Mouse (Mus musculus) ovary, postnatal 36 days (tissue): ENCODE results near the gene Cobll1.

Source experiments
- DNase-seq: peaks from one replicate; pipeline ENCODE4 v3.0.0; 2022; ENCODE audit warnings: low spot score, mixed read lengths

Cobll1 gene

DNA sequence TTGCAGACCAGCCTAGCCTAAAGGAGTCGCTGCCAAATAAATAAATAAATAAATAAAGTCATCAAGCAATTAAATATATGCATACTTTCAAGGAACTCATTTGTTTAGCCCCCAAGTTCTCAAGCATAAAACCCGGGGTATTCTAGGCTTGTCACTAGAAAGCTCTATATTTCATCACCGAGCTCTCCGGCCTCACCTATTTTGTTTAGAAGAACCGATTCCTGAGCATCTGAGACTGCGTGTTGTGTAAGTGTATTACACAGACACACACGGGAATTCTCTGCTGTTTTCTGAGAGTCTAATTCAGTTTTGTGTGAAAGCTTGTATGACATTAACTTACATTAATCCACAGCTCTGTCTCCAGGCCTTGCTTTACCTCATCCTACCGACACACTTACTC lies 2.6 kb downstream of the Cobll1 start:
- DNase-seq: no peak

DNA sequence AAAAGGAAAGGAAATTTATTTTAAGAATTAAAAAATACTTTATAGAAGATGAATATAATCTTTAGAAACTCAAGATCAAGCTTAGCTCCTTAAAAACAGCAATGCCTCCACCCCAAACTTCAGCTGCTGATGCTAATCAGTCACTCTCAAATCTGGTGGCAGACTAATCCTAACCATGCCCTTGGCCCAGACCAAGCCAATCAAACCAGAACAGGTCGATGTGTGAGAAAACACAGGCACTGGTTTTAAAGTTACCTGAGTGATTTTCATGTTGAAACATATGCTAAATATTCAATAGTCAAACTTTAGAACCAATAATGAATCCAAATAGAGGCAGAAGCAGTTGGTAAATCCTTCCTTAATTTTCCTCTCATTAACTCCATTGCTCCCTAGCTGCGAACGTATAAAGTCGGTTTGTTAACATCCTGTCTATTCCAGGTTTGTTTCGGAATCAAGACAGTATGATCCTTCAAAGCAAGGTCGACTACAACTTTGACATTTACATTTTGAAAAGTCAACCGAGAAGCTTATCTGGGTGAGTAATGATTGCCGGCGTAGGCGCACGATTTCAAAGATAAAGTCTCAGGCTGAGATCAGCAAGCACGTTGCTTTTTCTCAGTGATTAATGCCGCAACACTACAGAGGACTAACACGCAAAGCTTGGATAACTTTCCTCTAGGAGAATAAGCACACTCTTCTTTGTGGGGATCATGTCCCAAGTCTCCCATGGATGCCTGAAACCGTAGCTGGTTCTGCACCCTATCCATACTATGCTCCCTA lies 6.3 kb downstream of the Cobll1 start:
- DNase-seq: no peak

DNA sequence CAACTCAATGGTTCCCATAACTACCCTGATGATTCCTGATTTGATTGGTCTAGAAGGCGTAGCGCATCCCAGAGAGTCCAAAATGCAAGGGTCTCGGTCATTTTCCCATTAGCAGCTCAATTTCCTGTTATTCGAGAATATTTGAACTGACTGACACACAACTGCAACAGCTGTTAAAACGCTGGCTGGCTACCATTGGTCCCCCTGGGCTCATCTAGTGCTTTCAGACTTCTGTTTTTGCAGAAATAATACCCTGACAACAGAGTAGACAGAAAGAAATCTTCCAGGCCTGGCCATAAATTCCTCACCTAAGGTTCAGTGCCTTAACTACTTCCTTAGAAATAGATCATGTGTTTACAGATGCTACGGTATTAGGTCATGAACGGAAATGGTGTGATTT lies 10.8 kb downstream of the Cobll1 start:
- DNase-seq: no peak

DNA sequence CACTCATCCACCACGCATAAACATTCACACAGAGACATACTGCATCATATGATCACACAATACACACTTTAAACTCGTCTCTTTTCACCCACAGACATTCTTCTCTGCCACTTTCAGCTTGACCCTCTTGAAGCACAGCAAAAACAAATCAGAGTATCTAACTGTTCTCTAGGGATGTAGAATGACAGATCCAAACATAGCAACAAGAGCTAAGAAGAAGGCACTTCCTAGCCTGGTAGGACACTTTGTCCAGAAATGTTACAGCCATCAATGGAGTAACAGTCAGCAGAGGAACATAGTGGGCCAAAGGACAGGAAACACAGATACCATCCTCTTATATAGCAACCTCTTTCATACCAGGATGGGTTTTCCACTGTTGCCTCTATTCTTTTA lies 11.3 kb downstream of the Cobll1 start:
- DNase-seq: no peak

DNA sequence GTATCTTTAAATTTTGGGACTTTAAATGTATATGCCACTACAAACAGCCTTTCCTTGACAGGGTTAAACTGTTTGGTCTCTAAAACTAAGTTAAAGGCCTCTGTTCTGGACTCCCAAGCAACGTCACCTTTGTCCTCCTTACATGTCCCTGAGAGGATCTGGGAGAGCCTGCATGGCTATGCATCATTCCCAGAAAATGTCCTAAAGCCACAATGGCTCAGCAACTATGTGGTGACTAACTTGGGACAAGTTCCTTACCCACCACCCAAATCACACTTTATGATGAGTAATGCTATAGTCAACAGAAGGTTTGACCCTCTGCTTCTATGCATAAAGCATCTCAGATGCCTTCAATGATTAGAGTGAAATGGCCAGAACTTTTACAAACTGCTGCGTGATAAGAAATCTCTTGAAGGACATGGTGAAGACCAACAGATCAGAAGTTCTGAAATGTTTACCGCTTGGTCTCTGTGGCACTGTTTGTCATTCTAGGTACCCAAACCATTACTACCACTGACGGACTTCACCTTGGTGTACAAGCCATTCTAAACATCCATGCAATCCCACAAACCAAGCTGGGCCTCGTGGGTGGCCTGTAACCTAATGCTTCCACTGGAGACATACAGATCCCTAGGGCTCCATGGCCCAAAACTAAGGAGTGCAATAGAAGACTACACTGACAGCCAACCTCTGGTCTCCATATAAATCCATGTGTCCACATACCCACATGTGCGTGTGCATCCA lies 11.9 kb downstream of the Cobll1 start:
- DNase-seq: no peak

DNA sequence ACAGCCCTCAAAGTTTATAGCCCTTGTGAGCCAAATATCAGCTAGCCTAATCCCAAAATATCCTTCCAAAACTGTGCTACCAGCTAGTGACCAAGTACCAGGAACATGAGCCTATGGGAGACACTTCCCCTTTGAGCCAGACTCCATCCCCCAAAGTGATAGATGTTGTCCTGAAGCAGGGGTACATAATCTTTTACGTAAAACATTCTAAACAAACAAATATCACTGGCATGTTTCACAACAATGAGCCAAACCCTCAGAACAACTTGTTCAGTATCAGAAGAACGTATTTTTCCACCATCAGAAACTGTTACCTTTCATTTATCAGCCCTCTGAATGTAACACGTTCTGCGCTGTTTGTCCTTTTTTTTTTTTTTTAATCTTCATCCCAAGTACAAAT lies 12.7 kb downstream of the Cobll1 start:
- no peak for DNase-seq

DNA sequence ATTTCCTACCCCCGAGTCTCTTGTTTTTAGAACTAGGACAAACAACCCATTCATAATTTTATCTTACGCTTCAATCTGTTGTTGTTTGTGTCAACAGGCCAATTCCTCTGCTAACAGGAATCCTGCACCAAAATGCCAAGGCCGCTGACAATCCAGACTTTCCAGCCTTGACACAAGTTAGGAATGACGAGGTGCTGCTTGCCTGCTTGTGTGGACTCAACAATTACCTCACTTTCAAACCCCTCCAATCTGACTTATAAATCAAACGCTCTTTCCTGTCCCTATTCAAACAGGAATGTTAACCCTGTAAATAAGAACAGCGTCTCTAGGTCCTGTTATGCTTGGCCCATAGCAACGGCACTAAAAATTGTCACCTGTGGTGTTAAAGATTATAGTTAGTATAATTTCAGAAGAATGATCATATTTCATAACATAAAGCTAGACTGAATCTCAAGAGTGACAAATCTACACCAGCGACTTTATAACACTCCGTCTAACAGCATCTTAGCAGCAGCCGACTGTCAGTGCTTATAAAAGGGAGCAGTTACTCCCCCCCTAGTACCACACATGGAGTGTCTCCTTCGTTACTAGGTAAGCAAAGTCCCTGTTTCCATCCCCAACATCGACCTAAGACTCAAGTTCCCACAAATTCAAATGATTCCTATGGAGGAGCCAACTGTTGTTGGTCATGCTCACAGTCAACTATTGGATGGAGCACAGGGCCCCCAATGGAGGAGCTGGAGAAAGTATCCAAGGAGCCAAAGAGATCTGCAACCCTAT lies 15.1 kb downstream of the Cobll1 start:
- DNase-seq: no peak

DNA sequence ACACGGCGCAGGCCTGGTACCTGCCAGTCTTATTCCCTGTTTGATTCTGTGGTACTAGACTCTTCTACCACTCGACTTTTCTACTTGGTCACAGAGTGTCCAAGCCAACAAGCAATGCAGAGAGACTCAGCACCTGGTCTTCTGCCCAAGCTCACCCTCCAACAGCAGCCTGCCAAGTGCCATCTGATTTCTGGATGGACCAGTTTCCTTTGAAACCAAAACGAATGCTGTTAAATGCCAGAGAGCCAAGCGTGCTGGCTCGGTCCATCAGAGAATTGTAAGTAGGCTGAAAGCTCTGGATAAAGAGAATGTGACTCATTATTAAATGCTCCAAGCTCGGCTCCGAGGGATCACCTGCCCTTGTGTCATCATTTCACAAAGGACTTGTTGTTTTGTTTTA lies 16.2 kb downstream of the Cobll1 start:
- no peak for DNase-seq

DNA sequence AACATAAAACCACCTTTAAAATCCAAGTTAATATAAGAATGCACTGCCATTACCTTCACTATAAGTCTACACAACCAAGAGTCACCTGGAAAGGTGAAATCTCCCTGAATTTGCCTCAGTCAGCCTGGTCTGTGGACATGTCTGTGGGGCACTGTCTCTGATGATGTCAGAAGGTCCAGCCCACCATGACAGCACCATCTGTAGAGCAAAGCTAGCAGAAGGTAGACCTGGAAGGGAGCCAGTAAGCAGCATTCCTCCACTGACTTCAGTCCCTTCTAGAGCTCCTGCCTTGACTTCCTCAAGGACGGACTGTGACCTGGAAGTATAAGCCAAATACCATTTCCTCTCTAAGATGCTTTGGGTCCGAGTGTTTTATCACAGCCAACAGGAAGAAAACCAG lies 17.6 kb downstream of the Cobll1 start:
- no peak for DNase-seq

DNA sequence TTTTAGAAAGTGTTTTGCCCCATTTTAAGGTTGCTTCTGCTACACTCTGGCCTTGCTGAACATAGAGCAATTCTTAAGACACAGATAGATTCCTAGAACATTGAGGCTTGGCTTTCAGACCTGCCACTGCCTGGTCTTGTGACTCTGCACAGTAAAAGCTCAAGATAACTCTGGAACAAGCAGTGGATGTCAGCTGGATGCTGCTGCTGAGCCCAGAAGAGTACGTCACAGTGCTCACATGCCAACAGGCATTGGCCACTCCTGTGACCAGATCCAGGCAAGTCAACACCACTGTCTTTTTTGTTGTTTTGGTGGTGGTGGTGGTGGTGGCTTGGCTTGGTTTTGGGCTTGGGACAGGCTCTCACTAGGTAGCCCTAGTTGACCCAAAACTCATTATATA lies 18.6 kb downstream of the Cobll1 start:
- no peak for DNase-seq

DNA sequence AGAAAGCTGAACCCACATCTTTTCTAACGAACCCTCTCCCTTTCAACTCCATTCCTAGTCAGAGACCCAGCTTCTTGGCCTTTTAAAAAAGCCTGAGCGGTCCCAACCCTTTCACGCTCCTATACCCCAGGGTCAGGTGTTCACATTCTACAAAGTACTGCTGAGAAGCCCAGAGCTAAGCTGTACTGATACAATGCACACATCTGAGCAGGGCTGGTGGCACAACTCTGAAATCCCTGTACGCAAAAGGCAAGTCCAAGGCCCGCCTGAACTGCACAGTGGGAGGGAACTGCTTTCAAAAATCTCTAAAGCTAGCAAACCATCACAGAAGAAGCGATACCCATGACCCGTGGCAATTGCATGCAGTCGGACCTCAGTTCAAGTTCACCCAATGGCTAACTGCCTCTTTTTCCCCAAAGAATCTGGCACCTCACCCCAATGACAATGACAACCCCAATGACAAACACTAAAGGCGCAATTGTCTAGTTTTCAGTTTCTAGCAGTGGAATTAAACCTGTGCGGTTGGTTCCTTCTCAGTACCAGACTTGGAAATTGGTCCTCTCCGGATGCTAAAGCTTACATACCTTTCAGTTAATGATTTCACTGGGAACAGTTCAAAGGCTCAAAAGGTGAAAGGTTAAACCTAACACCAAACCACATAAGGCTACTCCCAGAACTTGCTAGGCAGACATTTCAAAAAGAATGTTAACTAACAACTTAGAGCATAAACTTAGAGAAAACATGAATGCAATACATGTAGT lies 19.6 kb downstream of the Cobll1 start:
- no peak for DNase-seq

DNA sequence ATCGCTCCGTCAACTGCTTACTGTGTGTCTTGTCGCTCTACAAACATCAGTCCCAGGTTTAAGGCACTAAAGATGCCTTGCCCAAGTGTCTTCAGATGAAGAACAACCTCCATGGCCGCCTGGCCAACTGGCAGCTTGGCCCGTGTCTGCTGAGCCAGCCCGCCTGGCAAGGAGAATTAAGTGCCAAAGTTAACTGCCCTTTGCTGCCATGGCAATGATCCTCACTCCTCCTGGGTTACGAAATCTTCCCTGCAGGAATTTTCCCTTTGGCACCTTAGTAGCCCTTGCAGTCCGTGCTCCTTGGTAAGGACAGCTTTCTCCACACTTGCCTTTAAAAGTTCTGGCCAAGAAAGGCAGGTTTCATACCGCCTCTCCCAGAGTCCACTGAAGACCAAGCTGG lies 20.9 kb downstream of the Cobll1 start:
- DNase-seq: peak; percentile 23

DNA sequence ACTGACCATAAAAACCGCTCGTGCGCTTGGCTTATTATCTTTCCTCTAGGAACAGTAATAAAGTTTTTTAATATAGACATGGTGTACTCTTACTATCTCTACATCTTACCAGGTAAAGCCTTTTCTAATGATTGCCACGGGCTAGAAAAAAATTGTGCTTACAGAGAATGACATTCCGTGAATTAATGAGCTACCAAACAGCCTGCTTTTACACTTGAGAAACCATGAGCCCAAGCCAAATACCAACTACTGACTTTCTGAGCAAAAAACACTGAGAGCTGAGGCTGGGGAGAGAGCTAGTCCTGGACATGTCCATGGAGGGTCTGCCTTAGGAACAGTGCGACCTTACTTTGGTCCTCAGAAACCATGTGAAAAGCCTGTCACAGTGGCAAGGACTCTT lies 21.5 kb downstream of the Cobll1 start:
- DNase-seq: no peak

DNA sequence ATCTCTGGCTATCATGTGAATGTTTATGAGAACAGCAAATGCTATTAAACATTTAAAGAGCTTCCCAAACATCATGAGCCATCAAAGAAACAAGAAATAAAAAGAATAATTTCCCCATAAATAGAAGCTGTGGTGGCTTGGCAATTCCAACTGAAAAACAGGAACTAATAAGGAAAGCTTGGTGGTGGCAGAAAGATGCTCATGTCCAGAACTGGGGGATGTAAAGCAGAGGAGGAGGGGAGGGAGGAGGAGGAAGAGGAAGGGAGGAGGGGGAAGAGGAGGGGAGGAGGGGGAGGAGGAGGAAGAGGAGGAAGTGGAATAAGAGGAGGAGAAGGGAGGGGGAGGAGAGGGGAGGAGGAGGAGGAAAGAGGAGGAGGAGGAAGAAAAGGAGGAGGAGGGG lies 23.0 kb downstream of the Cobll1 start:
- no peak for DNase-seq

DNA sequence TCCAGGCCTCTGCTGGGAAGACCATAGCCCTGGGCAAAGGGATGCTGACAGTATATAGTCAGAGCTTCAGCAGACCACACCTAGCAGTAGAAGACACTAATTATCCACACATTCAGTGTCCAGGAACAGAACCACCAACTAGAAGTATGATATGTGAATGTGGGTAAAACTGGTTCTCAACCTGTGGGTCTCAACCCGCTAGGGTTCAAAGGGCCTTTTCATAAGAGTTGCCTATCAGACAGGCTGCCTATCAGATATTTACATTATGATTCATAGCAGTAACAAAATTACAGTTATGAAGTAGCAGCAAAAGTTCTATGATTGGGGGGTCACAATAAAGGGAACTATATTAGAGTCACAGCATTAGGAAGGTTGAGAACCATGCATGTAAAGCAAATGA lies 24.6 kb downstream of the Cobll1 start:
- no peak for DNase-seq

DNA sequence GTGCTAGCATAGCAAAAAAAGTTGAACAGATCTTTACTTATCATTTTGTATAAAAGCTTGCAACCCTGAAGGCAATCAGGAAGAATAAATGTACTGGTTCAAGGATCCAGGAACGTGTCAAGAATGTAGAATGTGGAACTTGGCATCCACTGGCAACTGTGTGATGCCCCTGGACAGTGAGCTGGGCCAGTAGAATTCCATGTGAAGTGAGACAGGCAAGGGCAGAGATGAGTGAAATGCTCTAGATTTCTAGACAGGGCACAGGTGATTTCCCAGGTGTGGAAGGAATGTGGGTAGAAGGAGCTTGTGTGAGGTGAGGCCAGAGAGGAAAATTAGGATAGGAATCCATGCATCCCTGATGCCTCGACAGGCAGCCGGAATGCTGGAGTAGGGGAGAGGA lies 25.5 kb downstream of the Cobll1 start:
- no peak for DNase-seq

DNA sequence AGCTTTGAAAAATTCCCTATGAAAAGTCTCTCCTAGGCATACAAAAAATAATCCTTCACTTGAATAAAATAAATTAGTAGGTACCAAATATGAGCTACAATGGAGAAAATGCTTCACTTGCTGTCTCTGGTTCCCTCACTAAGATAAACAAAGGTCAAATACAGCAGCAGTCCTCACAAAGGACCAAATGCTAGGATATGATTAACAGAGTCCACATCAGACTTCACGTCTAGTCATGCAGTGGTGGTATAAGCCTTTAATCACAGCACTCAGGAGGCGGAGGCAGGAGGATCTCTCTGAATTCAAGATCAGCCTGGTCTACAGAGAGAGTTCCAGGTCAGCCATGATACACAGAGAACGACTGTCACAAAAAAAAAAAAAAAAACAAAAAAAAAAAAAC lies 27.6 kb downstream of the Cobll1 start:
- DNase-seq: no peak

DNA sequence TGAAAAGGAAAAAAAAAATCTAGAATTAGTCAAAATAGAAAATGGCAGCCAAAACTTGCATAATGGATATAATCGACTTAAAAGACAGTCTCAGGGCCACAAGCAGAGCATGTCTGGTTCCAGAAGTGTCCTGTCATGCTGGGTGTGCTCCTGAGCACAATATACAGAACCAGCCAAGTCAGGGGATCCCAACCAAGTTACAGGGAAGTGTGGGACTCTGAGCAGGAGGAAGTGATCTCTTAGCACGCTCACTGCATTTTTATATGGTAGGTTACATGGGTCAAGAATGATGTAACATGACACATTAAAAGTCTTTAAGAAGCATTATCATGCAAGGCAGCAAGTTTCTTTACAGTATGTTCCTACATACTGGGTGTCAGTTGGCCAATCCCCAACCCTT lies 31.5 kb downstream of the Cobll1 start:
- no peak for DNase-seq

DNA sequence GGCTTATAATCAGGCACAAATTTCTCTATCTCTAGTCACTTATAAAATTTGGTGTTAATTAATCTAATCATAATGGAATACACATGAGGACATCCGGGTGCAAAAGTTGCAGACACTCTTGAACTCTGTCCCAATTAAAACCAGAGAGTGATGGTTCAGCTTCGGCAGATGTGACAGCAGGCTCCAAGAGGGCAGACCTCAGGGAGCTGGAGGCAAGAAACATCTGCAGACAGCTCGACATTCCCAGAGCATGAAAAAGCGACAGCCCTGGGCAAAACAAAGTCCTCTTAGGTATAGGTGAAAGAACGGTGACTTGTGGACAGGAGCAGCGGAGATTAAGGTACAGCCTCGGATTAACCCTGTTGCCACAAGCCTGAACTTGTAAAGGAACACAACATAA lies 35.5 kb downstream of the Cobll1 start:
- DNase-seq: no peak

DNA sequence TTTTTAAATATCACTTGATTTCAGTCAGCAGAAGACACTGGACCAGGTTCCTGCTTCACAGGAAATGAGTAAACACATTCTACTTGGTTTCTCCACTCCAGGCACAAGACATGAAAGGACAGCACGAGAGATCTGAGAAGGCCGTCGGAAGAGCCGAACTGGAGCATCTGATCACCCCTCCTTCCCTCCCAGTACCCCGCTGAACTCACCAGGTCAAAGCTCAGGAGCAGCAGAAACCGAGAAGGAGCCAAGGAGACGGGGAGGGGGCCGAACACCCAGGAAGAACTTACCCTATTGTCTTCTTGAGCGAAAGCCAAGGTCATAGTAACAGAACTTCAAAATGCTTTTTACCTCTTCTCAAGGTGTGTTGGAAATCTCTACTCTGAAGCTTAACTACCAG lies 39.5 kb downstream of the Cobll1 start:
- no peak for DNase-seq

DNA sequence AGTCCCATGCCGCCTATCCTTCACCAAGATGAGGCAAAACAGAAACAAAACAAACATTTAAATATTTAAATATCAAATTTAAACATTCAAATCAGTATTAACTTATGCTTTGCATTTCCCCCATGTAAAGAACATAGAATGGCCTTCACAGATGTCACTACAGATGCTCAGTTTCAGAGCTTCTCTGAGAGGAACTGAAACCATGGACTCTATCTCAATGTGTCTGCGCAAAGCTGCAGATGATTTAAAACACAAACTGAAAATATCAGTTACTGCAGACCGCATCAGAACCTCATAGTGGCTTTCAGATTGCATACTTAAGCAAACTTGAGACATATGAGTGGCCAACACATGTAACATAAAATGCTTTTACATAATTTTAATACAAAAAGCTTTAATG lies 40.6 kb downstream of the Cobll1 start:
- DNase-seq: no peak

DNA sequence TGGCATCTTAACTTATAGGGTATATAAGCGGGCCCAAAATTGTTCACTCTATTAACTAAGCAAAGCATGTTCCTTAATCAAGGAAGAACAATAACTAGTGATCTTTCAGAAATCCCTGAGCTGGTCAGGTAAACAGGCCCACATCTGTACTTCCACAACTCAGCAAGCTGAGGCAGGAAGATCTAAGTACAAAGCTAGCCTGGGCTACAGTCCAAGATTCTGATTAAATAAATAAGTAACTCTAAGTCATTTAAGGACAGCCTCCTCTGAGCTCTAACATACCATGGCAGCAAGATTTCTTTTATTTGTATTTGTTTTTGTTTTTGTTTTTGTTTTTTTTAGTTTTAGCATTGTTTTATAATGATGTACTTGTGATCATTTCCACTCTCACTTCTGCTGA lies 42.2 kb downstream of the Cobll1 start:
- no peak for DNase-seq
